Mouse (Mus musculus): ENCODE data around the gene Gm3373. TPM values are rescaled to one million over a fixed set of nuclear protein-coding genes. Genes with fewer than 3 reads are reported as not detected.
"Not testable (repeated sequence)": the region's sequence is repeated elsewhere in the genome, so short reads cannot be mapped to it uniquely, and the experiment has no call there.

The Gm3373 gene
- polyA plus RNA-seq (2016; fragmentation: Nextera tagmentation; extraction: Ambion mirVana), result not detected in 2 replicates

GRCm38 (mm10) chr14:5741477-5741876 is at the start of gene Gm3373:
Gene Gm3373, minus strand, starts transcription at chr14:5741577.
- not testable (repeated sequence) for H3K9me3 ChIP-seq (replicated peaks); H3K27ac ChIP-seq; H3K36me3 ChIP-seq; H3K4me3 ChIP-seq; H3K4me1 ChIP-seq; H3K4me2 ChIP-seq; ATAC-seq; H3K9ac ChIP-seq; H3K27me3 ChIP-seq (replicated peaks)
- no CpG with 5 or more reads among the region's 37 CpGs for WGBS (ENCODE audit: insufficient replicate concordance)

- not testable (repeated sequence) for H3K27me3 ChIP-seq (replicated peaks); H3K27ac ChIP-seq; H3K9me3 ChIP-seq (replicated peaks); H3K36me3 ChIP-seq; H3K9ac ChIP-seq; H3K4me3 ChIP-seq; ATAC-seq; H3K4me1 ChIP-seq; H3K4me2 ChIP-seq
- no CpG with 5 or more reads among the region's 2 CpGs for WGBS (ENCODE audit: insufficient replicate concordance)
Observed at GRCm38 (mm10) chr14:5687357-5687756, 54.0 kb downstream of the Gm3373 start, which contains the start of gene Gm9603. Gene Gm9603, minus strand, starts transcription at chr14:5687457.

Other genes with a start within 250 kb of the Gm3373 start
- gene Gm3488, start 239.9 kb downstream of the Gm3373 start, polyA plus RNA-seq (2016; fragmentation: Nextera tagmentation; extraction: Ambion mirVana), result 0.12 TPM in 1 of 2 replicates, not detected in the other
- not detected in 2 replicates for gene Gm3532, start 203.1 kb downstream of the Gm3373 start, polyA plus RNA-seq (2016; fragmentation: Nextera tagmentation; extraction: Ambion mirVana)
- gene Gm8265, start 108.5 kb downstream of the Gm3373 start, polyA plus RNA-seq (2016; fragmentation: Nextera tagmentation; extraction: Ambion mirVana), result not detected in 2 replicates
- gene Gm9603, start 54.1 kb downstream of the Gm3373 start, polyA plus RNA-seq (2016; fragmentation: Nextera tagmentation; extraction: Ambion mirVana), result not detected in 2 replicates
- gene Gm3383, start 66.4 kb upstream of the Gm3373 start, polyA plus RNA-seq (2016; fragmentation: Nextera tagmentation; extraction: Ambion mirVana), result not detected in 2 replicates
- gene Gm3424, start 88.8 kb upstream of the Gm3373 start, polyA plus RNA-seq (2016; fragmentation: Nextera tagmentation; extraction: Ambion mirVana), result not detected in 2 replicates
- gene Gm8237, start 138.8 kb upstream of the Gm3373 start, polyA plus RNA-seq (2016; fragmentation: Nextera tagmentation; extraction: Ambion mirVana), result not detected in 2 replicates
- gene Gm3248, start 220.2 kb upstream of the Gm3373 start, polyA plus RNA-seq (2016; fragmentation: Nextera tagmentation; extraction: Ambion mirVana), result not detected in 2 replicates
- gene Gm3453, start 237.6 kb upstream of the Gm3373 start, polyA plus RNA-seq (2016; fragmentation: Nextera tagmentation; extraction: Ambion mirVana), result not detected in 2 replicates

Data from liver, embryonic 12.5 days (tissue).